Mouse (Mus musculus) MEL (cell line): ENCODE measurements around the gene Rpl29. TPM values are rescaled to one million over a fixed set of nuclear protein-coding genes. Genes with fewer than 3 reads are reported as not detected.
A peak's percentile ranks its signal among the peaks of the same experiment; 100 is the strongest.

Experiments used
- DNase-seq: peaks from one replicate; pipeline ENCODE4 v3.0.0; 2011; ENCODE audit warnings: low read depth, low spot score
- H3K27ac ChIP-seq: 2 replicates; pipeline ENCODE4 v1.5.1; 2012; ENCODE audit warnings: low read depth, mild to moderate bottlenecking, control low read depth, low read length, moderate library complexity; ENCODE audit not compliant: control insufficient read depth
- H3K27me3 ChIP-seq, 2 experiments: fragments of 150-350 bp in 1 of 2; sonication (generic) in 1 of 2; 2 replicates each; pipeline ENCODE4 v1.6.1; 2012; ENCODE audit warnings: low read length in 2 of 2, mild to moderate bottlenecking in 2 of 2, improper control_type of control experiment in 1 of 2, moderate library complexity in 1 of 2; ENCODE audit not compliant: insufficient read depth in 2 of 2, control insufficient read depth in 1 of 2
- H3K36me3 ChIP-seq, 2 experiments: 2 replicates each; pipeline ENCODE4 v1.6.1; 2012 to 2014; ENCODE audit warnings: low read length in 2 of 2, improper control_type of control experiment in 1 of 2, inconsistent platforms in 1 of 2, mild to moderate bottlenecking in 1 of 2; ENCODE audit not compliant: insufficient read depth in 2 of 2, control insufficient read depth in 1 of 2
- H3K4me1 ChIP-seq, 2 experiments: fragments of 150-350 bp in 1 of 2; sonication (generic) in 1 of 2; 2 replicates each; pipeline ENCODE4 v1.6.1; 2012; ENCODE audit warnings: low read length in 2 of 2, improper control_type of control experiment in 1 of 2, mild to moderate bottlenecking in 1 of 2; ENCODE audit not compliant: insufficient read depth in 2 of 2, control insufficient read depth in 1 of 2
- H3K4me3 ChIP-seq, 2 experiments: fragments of 150-350 bp in 1 of 2; sonication (generic) in 1 of 2; 2 replicates each; pipeline ENCODE4 v1.5.1; 2012; ENCODE audit warnings: low read depth in 2 of 2, low read length in 2 of 2, mild to moderate bottlenecking in 2 of 2, moderate library complexity in 2 of 2, control low read depth in 1 of 2, improper control_type of control experiment in 1 of 2; ENCODE audit not compliant: control insufficient read depth in 1 of 2, insufficient read depth in 1 of 2
- H3K79me2 ChIP-seq: 2 replicates; pipeline ENCODE4 v1.6.1; 2012; ENCODE audit warnings: mild to moderate bottlenecking, low read length, moderate library complexity; ENCODE audit not compliant: control insufficient read depth, poor library complexity, insufficient read depth
- H3K9ac ChIP-seq: 2 replicates; pipeline ENCODE4 v1.6.1; 2012; ENCODE audit warnings: low read depth, mild to moderate bottlenecking, control low read depth, low read length, moderate library complexity; ENCODE audit not compliant: control insufficient read depth, poor library complexity, severe bottlenecking
- H3K9me3 ChIP-seq: fragments of 150-350 bp; sonication (generic); replicated peaks from 2 replicates; pipeline ENCODE4 v1.6.1; 2012; ENCODE audit warnings: mild to moderate bottlenecking, low read length, improper control_type of control experiment, moderate library complexity; ENCODE audit not compliant: insufficient read depth
- BHLHE40 ChIP-seq: IDR thresholded peaks from 2 replicates; pipeline ENCODE4 v1.6.1; 2012; ENCODE audit warnings: low read depth, mild to moderate bottlenecking, inconsistent platforms, low read length, improper control_type of control experiment, borderline replicate concordance
- CHD1 ChIP-seq: IDR thresholded peaks from 2 replicates; pipeline ENCODE4 v1.6.1; 2012; ENCODE audit warnings: low read depth, mild to moderate bottlenecking, inconsistent platforms, low read length, improper control_type of control experiment
- ELF1 ChIP-seq: IDR thresholded peaks from 2 replicates; pipeline ENCODE4 v1.6.1; 2014; ENCODE audit warnings: low read depth, mild to moderate bottlenecking, inconsistent platforms, low read length, improper control_type of control experiment, moderate library complexity
- HCFC1 ChIP-seq: IDR thresholded peaks from 2 replicates; pipeline ENCODE4 v1.6.1; 2012; ENCODE audit warnings: low read depth, mild to moderate bottlenecking, inconsistent platforms, low read length, improper control_type of control experiment, moderate library complexity
- JUND ChIP-seq: IDR thresholded peaks from 2 replicates; pipeline ENCODE4 v1.6.1; 2011; ENCODE audit warnings: low read depth, mild to moderate bottlenecking, improper control_type of control experiment, low read length
- KAT2A ChIP-seq: conservative IDR thresholded peaks from 2 replicates; pipeline ENCODE4 v1.6.1; 2012; ENCODE audit warnings: low read depth, low read length, improper control_type of control experiment, inconsistent platforms
- MAX ChIP-seq: IDR thresholded peaks from 2 replicates; pipeline ENCODE4 v1.6.1; 2011; ENCODE audit warnings: low read length, improper control_type of control experiment
- MAZ ChIP-seq: IDR thresholded peaks from 2 replicates; pipeline ENCODE4 v1.6.1; 2012; ENCODE audit warnings: low read depth, mild to moderate bottlenecking, inconsistent platforms, low read length, improper control_type of control experiment
- MEF2A ChIP-seq: IDR thresholded peaks from 2 replicates; pipeline ENCODE4 v1.6.1; 2014; ENCODE audit warnings: low read depth, mild to moderate bottlenecking, inconsistent platforms, low read length, improper control_type of control experiment; ENCODE audit not compliant: poor library complexity, insufficient replicate concordance, severe bottlenecking; ENCODE audit errors: extremely low read depth
- NELFE ChIP-seq: IDR thresholded peaks from 2 replicates; pipeline ENCODE4 v1.6.1; 2011; ENCODE audit warnings: low read depth, low read length, improper control_type of control experiment
- POLR2A ChIP-seq, 2 experiments: IDR thresholded peaks; 2 replicates each; pipeline ENCODE4 v1.6.1; 2011 to 2012; ENCODE audit warnings: low read length in 2 of 2, mild to moderate bottlenecking in 2 of 2, control low read depth in 1 of 2, improper control_type of control experiment in 1 of 2, low read depth in 1 of 2, moderate library complexity in 1 of 2; ENCODE audit not compliant: control insufficient read depth in 1 of 2, insufficient read depth in 1 of 2, poor library complexity in 1 of 2
- POLR2AphosphoS2 ChIP-seq: IDR thresholded peaks from 2 replicates; pipeline ENCODE4 v1.6.1; 2011; ENCODE audit warnings: low read length, improper control_type of control experiment
- RCOR1 ChIP-seq: IDR thresholded peaks from 2 replicates; pipeline ENCODE4 v1.6.1; 2012; ENCODE audit warnings: low read depth, mild to moderate bottlenecking, inconsistent platforms, low read length, improper control_type of control experiment
- SIN3A ChIP-seq: IDR thresholded peaks from 2 replicates; pipeline ENCODE4 v1.6.1; 2012; ENCODE audit warnings: low read length, improper control_type of control experiment, inconsistent platforms
- SMC3 ChIP-seq: IDR thresholded peaks from 2 replicates; pipeline ENCODE4 v1.6.1; 2011; ENCODE audit warnings: low read depth, low read length, improper control_type of control experiment
- TAL1 ChIP-seq: IDR thresholded peaks from 2 replicates; pipeline ENCODE4 v1.6.1; 2012; ENCODE audit warnings: mild to moderate bottlenecking, inconsistent platforms, low read length, moderate library complexity, mixed read lengths
- TBP ChIP-seq: IDR thresholded peaks from 2 replicates; pipeline ENCODE4 v1.8.0; 2011; ENCODE audit warnings: low read depth, low read length, improper control_type of control experiment
- UBTF ChIP-seq: IDR thresholded peaks from 2 replicates; pipeline ENCODE4 v1.6.1; 2012; ENCODE audit warnings: low read depth, mild to moderate bottlenecking, inconsistent platforms, low read length, improper control_type of control experiment, moderate library complexity, borderline replicate concordance; ENCODE audit not compliant: insufficient read depth
- USF1 ChIP-seq: IDR thresholded peaks from 2 replicates; pipeline ENCODE4 v1.6.1; 2014; ENCODE audit warnings: low read depth, mild to moderate bottlenecking, inconsistent platforms, low read length, improper control_type of control experiment, moderate library complexity
- ZNF384 ChIP-seq: IDR thresholded peaks from 2 replicates; pipeline ENCODE4 v1.6.1; 2012; ENCODE audit warnings: low read depth, mild to moderate bottlenecking, inconsistent platforms, low read length, improper control_type of control experiment
- polyA plus RNA-seq, 2 experiments: library from polyadenylated mRNA; stranded (reverse) in 1 of 2; unstranded in 1 of 2; fragments of >175 nt in 1 of 2; fragments of >200 nt in 1 of 2; gene quantifications; 2 replicates each; pipeline versions ENCODE4 v1.2.1 to v1.2.4; 2012; ENCODE audit warnings: low replicate concordance in 2 of 2, low read depth in 1 of 2; ENCODE audit not compliant: insufficient read length in 2 of 2, insufficient read depth in 1 of 2, missing spikeins in 1 of 2
- total RNA-seq: library from RNA; depleted of rRNA; stranded (reverse); fragments of 300-350 nt; gene quantifications from 2 replicates; pipeline ENCODE4 v1.2.3, GENCODE M21; 2012

Gene Rpl29
- total and polyA plus RNA-seq, 3 experiments = 60.8 to 761 TPM; not detected in 1

DNA sequence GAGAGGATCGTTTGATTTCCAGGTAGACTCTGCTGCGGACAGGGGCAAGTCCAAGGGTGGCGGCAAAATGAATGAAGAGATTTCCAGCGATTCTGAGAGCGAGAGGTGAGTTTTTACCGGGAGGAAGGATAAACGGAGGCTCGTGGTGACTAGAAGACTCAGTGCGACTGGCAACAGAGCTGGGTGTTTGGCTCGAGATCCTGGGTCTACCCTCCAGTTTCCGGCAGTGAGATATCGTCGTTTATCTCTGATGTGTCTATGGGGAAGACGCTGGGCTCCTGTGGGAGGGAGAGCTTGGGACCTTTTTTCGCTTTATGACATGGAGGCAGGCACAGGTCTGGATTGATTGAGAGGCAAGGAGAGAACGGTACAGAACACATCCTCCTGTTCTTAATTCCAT, 48.4 kb downstream of the Rpl29 start (continued):
- no peak for TF ChIP-seq RCOR1
- peak; percentile 0 to 48; a peak in 1 of 4 replicates for TF ChIP-seq POLR2A (IDR thresholded peaks at IDR 0.05; ENCODE audit: control insufficient read depth in 1 of 2, insufficient read depth in 1 of 2, low read depth in 1 of 2, low read length in 2 of 2, poor library complexity in 1 of 2)
- no peak for TF ChIP-seq ZNF384
- peak; percentile 30; the same call in 1 of the 2 replicates for TF ChIP-seq TBP
- TF ChIP-seq KAT2A = no peak

DNA sequence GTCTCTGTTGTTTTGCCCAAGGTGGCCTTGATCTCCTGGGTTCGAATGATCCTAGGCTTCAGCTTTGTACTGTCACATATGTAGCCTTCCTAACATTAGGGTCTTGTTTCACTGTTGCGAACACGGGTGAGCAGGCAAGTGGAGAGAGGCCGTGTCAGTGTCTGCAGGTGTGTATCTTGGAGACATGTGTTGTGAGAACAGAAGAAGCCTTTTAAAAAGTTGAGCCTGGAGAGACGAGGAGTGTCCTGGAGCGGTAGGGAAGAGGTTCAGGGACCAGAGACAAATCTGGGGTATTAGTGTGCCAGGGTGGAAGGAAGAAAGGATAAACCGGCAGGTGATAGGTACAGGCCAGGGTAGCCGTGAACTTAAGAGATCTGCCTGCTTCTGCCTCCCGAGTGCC, 48.8 kb downstream of the Rpl29 start:
- Histone ChIP-seq H3K4me1 (peaks cover 0 to 11% of the 10 kb centered on the region in 2 experiments; a peak in 3 of 4 replicates), H3K27ac (peak overlapping the region; percentile 68; the same call in 1 of the 2 replicates)
- TF ChIP-seq HCFC1 (no peak), MAZ (0 out of 2 replicates have a peak, but pooled peaks have one; percentile 8)

DNA sequence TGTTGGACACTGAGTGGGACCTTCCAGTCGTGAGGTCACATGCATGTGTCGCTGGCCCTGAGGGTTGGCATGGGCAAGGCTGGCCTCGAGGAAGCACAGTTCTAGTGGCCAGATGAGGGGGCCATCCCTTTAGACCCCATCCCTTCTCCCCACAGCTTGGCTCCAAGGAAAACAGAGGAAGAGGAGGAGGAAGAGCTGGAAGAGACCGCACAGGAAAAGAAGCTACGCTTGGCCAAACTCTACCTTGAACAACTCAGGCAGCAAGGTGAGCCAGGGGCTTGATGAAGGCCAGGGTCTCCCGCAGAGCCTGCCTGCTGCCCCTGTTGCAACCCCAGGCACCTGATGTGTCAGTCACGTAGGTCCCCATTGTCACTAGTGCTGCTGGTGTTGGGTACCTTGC, 51.3 kb downstream of the Rpl29 start:
- TF ChIP-seq RCOR1 (no peak), CHD1 (no peak), BHLHE40 (no peak), JUND (no peak), ELF1 (no peak), POLR2A (IDR thresholded peaks at IDR 0.05; ENCODE audit: control insufficient read depth in 1 of 2, insufficient read depth in 1 of 2, low read depth in 1 of 2, low read length in 2 of 2, poor library complexity in 1 of 2) (no peak), SIN3A (no peak), HCFC1 (no peak), NELFE (no peak), MAX (no peak), SMC3 (no peak), MEF2A (no peak), UBTF (no peak), ZNF384 (no peak), USF1 (no peak), POLR2AphosphoS2 (no peak), TAL1 (no peak)
- Histone ChIP-seq H3K27me3 (no peaks in the 10 kb centered on the region), H3K27ac (no peak overlapping the region), H3K9me3 (no peaks in the 10 kb centered on the region), H3K9ac (no peak overlapping the region), H3K4me1 (peaks cover 0 to 9% of the 10 kb centered on the region in 2 experiments; a peak in 3 of 4 replicates), H3K4me3 (no peak overlapping the region), H3K79me2 (peaks cover 27% of the 10 kb centered on the region), H3K36me3 (peaks cover 0 to 3% of the 10 kb centered on the region in 2 experiments; a peak in 3 of 4 replicates)
- DNase-seq = no peak

More for the DNA sequence above, 48.8 kb downstream of the Rpl29 start:
- no peak for DNase-seq
- Histone ChIP-seq H3K9ac (peak overlapping the region; percentile 81), H3K27me3 (no peaks in the 10 kb centered on the region), H3K4me3 (peak overlapping the region; percentile 70 to 78), H3K9me3 (no peaks in the 10 kb centered on the region), H3K79me2 (peaks cover 27% of the 10 kb centered on the region), H3K36me3 (peaks cover 0 to 3% of the 10 kb centered on the region in 2 experiments; a peak in 3 of 4 replicates)
